Mouse (Mus musculus) urinary bladder, postnatal 36 days (tissue): Measurements from ENCODE around the gene Col2a1.

Experiments
- DNase-seq, 2 experiments: peaks; one replicate each; pipeline ENCODE4 v3.0.0; 2022; ENCODE audit warnings: low spot score in 2 of 2, mixed read lengths in 1 of 2

Gene Col2a1

DNA sequence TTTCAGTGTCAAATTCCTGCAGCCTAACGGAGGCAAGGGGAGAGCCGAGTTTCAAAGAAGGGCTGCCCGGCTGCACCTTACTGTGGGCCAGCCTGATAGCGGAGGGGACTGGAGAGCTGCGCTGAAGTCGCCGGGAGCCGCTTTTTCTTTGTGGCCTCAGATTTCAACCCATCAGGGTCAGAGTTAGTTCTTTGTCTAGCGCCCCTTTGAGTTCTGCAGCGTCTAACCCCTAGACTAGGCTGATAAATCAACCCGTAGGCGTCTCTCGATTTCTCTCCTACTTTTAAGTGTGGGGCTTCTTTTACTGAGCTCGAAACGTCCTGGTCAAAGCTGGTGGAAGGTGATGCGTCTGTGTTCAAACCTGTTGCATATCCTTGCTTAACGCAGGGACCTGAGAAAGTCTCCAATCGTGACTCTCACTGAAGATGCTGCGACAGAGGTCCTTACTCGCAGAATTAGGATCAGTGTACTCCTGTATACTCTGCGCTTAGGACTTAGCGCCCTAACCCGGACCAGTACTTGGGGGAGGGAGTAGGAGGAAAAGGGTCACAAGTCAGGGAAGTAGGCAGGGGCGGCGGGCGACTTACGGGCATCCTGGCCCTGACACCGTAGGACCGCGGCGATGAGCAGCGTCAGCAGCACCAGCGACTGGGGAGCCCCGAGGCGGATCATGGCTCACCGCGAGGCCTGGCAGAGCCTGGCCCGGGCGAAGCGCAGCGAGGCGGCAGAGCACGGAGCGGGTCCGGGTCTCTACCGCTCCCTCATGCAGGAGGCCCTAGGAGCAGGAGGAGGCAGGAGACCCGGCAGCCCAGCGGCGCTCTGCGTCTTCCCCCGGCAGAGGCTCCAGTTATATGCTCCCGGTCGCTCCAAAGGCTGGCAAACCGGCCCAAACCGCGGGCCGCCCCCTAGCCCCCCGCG lies at the start of gene Col2a1:
Gene Col2a1 (minus strand): TSS at position 874 of the 918 bp plus-strand sequence.
- no peak for DNase-seq

- DNase-seq: no peak
Measured at GRCm38 (mm10) chr15:98051685-98052084, 47.2 kb upstream of the Col2a1 start.

DNA sequence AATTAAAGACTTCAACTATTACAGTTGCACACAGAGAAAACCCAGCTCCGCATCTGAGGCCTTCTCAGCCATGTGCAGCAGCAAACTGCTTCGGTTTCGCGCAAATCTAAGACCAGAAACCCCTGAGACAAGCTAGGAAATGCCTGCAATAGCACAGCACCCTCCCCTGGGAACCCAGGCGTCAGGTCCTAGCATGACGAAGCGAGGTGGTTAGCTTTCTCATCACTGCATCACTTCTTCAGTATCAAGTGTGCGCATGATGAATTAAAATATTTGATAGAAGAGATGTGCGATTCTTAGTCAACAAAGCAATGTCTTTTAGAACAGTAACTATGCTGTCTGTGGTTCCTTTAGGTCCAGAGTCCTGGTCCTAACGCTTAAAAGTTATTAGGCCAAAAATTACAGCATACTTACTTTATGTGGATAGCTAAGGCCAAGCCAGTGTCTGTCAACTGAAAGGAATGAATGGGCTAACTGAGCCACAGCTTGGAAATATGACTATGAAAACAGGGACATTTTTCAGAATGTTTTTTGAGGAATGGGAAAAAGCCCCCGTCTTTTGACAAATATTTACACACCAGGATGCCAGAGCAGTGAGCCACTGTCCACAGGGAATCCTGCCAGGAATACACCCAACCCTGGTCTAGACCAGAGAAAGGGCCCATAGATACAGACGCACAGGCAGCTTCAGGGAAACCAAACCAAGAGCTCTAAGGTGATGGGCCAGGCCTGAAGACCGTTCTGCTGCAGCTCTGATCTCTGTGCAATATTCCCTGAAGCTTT lies 44.6 kb upstream of the Col2a1 start:
- DNase-seq: no peak

- no peak for DNase-seq
Measured at GRCm38 (mm10) chr15:98044387-98044786, 39.9 kb upstream of the Col2a1 start.

GRCm38 (mm10) chr15:98043967-98044366 lies 39.5 kb upstream of the Col2a1 start:
- no peak for DNase-seq

DNA sequence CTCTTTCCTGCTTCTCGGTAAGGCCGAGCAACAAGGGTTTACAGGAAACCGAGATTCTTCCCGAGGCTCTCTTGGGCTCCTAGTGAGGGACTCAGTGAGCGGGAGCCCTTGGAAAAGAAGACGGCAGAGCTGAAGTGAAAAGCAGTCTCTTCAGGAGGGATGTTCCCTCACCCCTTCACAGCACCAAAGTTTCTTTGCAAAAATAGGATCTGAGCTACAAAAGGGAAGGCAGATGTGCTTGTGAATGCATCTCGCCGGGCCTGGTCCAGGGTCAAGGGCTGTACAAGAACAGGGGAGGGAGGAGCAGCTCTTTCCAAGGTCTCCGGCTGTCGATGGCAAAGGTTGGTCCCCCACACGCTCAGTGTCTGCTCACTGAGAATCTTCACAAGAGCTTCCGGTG lies 38.0 kb upstream of the Col2a1 start:
- no peak for DNase-seq

- no peak for DNase-seq
Measured at GRCm38 (mm10) chr15:98039682-98040081, 35.2 kb upstream of the Col2a1 start.

- DNase-seq: no peak
Measured at GRCm38 (mm10) chr15:98036578-98036977, 32.1 kb upstream of the Col2a1 start.

DNA sequence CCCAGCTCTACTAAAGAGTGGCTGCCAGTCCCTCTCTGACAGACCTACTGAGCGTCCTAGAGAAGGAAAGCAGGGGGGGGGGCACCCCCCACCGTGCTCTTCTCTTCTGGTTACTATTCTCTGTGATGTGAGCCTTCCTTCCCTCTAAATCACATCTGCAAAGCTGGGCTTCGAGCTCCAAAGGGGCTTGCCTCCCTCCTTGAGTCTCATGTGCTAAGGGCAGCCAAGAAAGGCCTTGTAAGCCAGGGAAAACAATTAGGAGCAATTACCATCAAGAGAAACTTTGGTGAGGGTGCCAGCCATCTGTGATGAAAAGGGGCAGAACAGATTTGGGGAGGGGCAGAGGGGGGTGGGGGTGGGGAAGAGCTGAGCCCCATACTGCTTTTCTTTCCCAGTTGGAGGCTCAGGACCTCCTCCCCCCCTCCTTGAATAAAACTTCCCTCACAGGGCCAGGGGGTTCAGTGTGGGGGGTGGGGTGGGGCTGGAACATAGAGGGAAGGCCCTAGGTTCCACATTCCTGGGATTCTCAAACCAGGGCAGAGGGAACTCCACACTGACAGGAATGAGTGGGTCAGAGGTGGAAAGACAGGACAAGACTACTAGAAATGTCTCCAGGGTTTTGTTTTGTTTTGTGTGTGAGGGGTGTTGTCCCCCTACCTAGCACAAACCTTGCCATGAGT lies 30.7 kb upstream of the Col2a1 start:
- no peak for DNase-seq

DNA sequence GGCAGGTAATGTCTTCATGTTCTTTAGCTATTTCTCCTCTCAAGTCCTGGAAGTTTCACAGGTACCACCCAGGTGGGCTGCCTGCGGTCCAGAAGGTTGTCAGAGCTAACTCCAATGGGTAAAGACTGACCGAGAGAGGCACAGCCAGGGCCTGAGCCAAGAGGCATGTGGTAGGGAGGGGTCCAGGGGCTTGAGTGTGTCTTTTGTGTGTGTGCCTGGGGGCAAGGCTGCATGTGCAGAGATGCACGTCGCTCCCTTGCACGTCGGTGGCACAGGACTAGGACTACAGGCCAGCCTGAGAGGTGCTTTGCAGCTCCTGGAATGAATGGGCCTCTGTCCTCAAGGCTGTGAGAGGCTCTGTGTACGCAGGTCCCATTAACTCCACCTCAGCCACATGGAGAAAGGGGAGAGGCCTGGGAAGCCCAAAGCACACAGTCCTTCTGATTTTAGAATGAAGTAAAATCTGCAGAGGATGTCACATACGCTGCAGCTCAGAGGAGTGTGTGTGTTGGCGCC lies 28.8 kb upstream of the Col2a1 start:
- no peak for DNase-seq

GRCm38 (mm10) chr15:98029798-98030197 lies 25.3 kb upstream of the Col2a1 start:
- no peak for DNase-seq

DNA sequence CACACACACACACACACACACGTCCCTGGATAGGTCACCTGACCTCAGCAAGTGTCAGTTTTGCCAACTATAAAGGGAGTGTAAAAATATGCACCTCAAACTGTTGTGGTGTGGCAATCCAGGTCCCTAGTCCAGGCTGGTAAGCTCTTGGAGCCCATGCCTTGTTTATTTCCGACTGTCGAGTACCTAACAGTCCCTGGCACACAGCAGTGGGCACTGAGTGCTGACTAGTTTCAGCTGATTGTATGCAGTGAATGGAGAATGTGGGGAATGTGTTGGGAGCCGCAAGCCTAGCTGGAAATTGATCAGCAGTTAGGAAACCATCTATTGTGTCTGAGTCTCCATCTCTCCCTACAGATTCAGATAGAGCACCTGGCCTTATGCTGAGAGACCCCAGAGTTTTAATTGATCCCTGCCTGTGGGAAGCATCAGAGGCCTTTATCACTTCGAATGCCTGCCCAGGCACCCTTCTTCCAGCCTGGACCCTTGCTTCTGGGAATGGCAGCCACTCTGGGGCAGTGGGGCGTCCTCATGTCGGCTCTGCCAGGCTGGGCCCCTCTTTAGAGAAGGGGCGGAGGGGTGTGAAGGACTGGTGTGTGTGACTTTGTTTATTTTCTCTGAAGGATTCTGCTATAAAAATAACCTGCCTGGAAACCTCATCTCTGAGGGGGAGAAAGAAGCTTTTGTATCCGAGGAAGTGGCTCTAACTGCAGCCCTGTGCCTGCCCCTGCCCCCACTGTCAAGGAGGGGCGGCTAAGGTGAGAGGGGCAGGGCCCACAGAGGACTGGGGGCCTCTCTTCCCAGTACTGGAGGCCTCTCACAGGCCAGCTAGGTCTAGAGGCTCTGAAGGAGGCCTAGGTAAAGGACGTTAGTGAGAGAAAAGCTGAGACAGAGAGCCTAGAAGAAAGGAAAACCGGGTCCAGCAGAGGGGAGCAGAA lies 22.7 kb upstream of the Col2a1 start:
- DNase-seq: no peak

DNA sequence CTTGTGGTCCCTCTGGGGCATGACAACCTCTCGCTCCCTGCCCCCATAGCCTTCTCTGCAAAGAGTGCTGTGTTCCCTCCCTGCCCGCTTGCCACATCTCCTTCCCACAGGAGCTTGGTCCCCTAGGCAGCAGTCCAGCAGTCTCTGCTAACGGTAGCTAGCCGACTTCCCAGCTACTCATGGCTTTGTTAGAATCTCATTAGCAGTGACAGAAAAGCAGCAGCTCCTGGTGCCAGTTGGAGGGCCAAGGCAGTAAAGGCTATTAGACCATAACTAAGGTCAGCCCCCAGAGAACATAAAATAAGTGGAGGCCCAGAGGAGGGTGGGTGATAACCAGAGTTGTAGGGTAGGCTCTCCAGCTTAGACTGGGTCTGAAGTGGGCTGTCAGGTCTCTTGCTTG lies 21.1 kb upstream of the Col2a1 start:
- DNase-seq: no peak

DNA sequence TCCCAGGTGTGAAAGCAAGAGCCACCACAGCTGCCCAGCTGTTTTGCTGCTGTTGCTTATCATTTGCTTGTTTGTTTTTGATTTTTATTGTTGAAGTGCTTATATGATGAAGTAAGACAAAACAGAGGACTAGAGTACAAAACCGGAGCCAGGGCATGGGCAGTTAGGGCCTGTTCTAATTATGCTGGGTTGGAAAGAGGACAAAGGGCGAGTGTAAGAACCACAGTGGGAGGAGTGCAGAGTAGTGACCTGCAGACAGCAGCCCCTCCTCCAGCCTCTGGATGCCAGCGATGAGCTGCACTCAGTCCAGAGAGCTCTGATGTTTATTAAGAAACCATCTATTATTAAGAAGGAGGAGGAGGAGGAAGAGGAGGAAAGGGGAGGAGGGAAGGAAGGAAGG lies 18.6 kb upstream of the Col2a1 start:
- no peak for DNase-seq

DNA sequence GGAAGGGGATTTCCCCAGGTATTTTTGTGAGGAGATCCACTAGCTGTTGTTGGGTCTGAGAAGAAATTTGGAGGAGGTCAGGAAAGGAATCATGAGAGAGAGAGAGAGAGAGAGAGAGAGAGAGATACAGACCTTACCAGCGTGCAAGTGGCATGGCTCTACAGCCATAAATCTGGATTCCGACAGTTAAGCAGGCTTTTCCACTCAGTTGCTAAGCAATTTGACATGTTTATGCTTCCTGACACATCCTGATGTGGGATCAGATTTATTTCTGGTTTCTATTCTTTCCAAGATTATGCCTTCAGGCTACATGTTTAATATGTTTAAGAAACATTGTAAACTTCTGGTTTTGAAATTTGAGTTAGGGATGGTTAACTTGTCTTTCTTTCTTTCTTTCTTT lies 17.4 kb upstream of the Col2a1 start:
- no peak for DNase-seq

- DNase-seq: no peak
Measured at GRCm38 (mm10) chr15:98019047-98019446, 14.6 kb upstream of the Col2a1 start.

DNA sequence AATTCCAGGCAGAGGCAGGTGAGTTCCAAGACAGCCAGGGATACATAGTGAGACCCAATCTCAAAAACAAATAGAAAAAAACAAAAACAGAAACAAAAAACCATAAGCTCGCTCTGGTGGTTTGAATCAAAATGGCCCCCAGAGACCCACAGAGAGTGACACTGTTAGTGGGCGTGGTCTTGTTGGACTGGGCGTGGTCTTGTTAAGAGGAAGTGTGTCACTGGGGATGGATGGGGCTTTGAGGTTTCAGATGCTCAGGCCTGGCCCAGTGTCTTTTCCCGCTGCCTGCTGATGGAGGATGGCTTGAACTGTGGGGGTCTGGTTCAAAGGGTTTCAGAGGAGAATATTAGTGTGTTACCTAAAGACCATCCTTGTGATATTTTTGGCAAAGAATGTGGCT lies 13.4 kb upstream of the Col2a1 start:
- DNase-seq: no peak

- DNase-seq: no peak
Measured at GRCm38 (mm10) chr15:98012810-98013209, 8.3 kb upstream of the Col2a1 start.

DNA sequence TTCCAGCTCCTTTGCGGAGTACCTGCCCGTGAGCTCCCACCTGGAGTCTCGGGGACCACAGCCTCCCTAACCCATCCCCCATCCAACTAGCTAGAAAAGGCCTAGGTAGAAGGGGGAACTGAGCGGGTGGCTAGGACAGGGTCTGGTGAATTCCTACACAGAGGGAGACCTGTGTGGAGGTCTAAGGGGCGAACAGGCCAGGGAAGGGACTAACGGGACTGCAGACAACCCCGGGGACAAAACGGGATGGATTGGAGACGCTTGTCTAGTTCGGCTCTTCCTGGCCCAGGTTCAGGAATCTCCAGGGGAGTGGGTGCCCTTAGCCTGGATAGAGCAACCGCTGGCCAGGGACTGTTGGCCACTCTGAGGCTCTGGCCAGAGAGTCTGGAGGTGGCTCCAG lies 686 bp upstream of the Col2a1 start:
- no peak for DNase-seq

DNA sequence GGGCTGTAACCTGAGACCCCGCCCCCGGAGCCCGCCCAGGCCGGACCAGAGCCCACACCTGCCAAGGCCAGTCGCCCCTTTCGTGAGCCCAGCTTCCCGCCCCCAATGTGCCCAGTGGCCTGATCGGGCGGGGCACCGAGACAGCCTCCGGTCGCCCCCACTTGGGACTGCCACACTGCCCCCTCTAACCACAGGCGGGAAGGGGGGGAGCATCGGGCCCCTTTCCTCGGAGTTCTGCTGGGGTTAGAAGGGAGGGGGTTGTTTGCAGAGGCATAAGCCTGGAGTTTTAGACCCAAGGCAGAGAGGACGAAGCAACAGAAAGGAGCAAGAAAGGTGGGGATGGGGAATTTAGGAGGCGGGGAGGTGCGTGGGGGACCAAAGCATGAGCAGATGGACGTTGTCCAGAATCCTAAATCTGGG lies 255 bp upstream of the Col2a1 start:
- no peak for DNase-seq
